Mouse (Mus musculus) bone marrow macrophage, adult 2 months (primary cell): ENCODE data around the gene Lgalsl. TPM values are rescaled to one million over a fixed set of nuclear protein-coding genes. Genes with fewer than 3 reads are reported as not detected.

Source experiments
- H3K27ac ChIP-seq: 2 replicates; pipeline ENCODE4 v1.5.1; 2012; ENCODE audit warnings: low read depth, low read length; ENCODE audit not compliant: insufficient read depth
- H3K4me1 ChIP-seq: 2 replicates; pipeline ENCODE4 v1.6.1; 2012; ENCODE audit warnings: low read length; ENCODE audit not compliant: control insufficient read depth, insufficient read depth
- H3K4me3 ChIP-seq: 2 replicates; pipeline ENCODE4 v1.5.1; 2012; ENCODE audit warnings: mild to moderate bottlenecking, low read length, moderate library complexity; ENCODE audit not compliant: insufficient read depth
- CTCF ChIP-seq: IDR thresholded peaks from 2 replicates; pipeline ENCODE4 v1.5.1; 2012; ENCODE audit warnings: low read depth, mild to moderate bottlenecking, low read length, moderate library complexity
- POLR2A ChIP-seq: IDR thresholded peaks from 2 replicates; pipeline ENCODE4 v1.6.1; 2012; ENCODE audit warnings: mild to moderate bottlenecking, low read depth, low read length, borderline replicate concordance
- polyA plus RNA-seq: library from polyadenylated mRNA; stranded (reverse); fragments of >200 nt; gene quantifications from 2 replicates; pipeline ENCODE4 v1.2.4, GENCODE M21; 2012; ENCODE audit not compliant: missing spikeins, insufficient read depth, insufficient read length

Gene Lgalsl
- polyA plus RNA-seq, 1 experiment = 0.38 TPM

DNA sequence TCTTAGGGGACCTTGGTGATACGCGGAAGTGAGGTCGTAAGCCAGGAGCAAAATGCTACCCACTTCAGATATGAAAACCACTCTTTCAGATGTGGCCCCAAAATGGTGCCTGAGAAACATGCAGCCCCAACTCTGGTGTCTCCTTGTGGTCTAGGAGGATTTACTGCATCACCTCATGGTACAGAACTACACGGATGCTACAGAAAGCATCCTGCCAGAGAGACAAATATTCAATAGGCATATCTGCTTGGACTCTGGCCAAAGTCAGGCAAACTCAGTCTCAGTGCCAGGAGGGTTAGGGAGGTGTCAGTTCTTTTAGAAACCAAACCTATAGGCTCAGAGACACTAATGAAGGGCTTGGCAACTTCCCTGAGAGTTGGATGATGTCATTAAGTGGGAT is 26.4 kb downstream of the Lgalsl start:
- H3K4me1 ChIP-seq = peaks cover 13% of the 10 kb centered on the region
- H3K4me3 ChIP-seq = no peak overlapping the region
- H3K27ac ChIP-seq = no peak overlapping the region
- TF ChIP-seq CTCF (no peak), POLR2A (no peak)

DNA sequence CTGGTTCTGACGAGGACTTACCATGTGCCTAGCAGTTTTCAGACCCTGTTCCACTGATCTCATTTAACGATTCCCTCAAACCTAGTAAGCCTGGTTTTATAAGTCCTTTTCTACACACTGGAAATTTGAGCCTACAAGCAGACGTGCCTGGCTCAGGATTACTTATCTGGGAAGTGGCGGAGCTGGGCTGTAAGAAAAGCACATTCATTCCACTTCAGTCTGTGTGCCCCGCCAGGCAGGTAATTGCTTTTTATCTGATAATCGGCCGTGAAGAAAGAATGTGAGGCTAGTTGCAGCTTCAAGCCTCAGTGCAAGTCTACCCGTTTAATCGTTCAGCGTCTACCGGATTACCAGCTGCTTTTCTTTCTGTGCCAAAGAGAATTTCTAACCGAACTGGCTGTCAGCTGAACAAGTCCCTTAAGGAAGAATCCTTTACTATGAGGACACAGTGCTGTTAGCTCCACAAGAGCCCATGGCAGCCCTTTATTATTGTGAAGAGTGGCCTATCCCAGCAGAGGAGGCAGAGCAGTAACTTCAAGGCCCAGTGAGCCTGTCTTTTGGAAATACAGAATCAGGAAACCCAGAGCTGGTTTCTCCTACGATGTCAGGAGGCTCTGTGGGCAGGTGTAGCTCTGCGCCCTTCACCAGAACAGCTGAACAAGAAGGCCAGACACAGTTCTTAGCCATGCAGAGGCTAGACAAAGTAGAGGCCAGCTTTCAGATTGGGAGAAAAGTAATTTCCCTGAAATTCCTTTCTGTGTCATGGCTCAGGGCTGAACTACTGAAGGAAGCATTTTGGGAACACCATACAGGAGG is 30.4 kb downstream of the Lgalsl start:
- no peak overlapping the region for H3K4me3 ChIP-seq
- no peak overlapping the region for H3K27ac ChIP-seq
- TF ChIP-seq POLR2A (no peak), CTCF (no peak)
- H3K4me1 ChIP-seq = peaks cover 6% of the 10 kb centered on the region

DNA sequence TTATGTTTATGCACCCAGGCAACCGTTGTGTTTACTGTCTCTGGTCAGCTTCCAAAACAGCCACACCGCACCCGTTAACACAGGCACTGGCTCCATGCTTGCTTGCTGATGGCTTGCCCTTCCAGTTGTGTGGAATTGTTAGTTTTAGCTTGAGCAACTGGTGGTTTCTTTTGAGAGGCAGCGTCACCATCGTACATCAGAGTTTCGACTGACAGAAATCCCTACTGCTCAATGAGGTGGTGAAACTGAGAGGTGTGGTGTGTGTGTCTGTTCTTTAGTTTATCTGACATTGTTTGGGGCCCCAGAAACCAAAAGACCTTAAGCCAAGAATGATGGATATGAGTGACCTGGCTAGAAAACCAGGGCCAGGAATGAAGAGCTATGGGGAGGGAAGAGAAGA is 33.0 kb downstream of the Lgalsl start:
- Histone ChIP-seq H3K27ac (no peak overlapping the region), H3K4me1 (no peaks in the 10 kb centered on the region), H3K4me3 (no peak overlapping the region)
- TF ChIP-seq POLR2A (no peak), CTCF (no peak)

DNA sequence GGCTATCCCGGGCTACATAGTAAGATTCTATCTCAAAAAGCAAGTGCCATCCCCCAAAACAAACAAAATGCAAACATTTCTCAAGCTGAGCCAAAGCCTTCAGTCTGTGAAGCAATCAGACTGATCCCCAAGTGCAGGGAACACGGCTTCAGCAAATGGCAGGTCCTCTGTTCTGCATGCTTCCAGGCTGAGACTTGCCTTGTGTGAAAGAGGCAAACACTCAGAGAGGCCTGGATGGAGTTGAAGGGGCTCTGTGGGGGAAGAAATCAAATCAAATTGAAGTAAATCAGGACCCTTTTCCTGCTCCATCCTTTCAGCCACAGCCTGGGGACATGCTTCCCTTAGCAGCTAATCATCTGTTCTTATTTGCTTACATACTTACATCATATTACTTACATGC is 35.4 kb downstream of the Lgalsl start:
- TF ChIP-seq POLR2A = no peak
- no peak for TF ChIP-seq CTCF
- Histone ChIP-seq H3K27ac (no peak overlapping the region), H3K4me3 (no peak overlapping the region), H3K4me1 (no peaks in the 10 kb centered on the region)

DNA sequence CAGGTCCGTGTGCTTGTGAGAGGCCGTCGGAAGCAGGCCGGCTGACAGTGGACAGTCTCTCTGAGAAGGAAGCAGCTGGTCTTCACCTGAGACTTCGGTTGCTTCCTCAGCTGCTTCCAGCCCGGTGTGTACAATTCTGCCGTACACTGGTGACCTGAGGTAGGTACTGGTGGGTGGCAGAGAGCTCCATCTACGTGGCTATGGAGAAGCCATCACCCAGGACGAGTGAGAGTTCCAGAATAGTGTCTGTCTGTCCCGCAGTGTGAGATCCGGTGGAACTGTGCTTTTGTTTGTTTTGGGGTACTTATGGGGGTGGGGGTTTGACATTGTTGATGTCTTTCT is 36.0 kb downstream of the Lgalsl start:
- TF ChIP-seq CTCF (no peak), POLR2A (no peak)
- Histone ChIP-seq H3K4me1 (no peaks in the 10 kb centered on the region), H3K27ac (no peak overlapping the region), H3K4me3 (no peak overlapping the region)

DNA sequence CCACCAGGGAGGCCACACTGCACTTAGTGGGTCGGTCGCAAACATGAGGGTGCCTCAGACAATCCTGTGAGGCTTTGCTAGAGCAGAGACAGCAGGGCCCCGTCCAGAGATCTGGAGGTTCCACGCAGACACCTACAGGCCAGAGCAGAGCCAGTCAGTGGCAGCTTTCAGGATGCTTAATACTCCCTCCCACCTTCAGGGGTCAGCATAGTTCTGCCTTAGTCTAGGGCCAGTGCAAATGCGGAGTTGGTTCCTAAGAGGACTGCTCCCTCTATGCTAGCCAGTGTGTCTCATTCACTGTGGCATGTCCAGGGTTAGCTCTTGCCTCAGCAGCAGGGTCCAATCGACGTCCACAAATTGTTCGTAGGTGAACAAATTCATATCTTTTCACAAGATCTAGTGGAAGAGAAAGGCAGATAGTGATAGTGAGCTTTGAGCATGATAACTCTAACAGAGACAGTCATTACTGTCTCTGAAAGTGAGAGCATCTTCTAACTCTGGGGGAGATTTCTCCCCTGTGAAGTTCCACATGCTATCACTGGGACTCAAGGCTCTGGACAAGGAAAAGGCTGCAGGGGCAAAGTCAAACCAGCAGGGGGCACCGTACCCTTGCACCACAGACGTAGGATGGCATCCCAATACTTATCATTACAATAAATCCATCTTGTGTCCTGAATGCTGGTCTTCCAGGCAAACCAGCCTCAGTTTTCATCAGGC is 36.5 kb downstream of the Lgalsl start:
- Histone ChIP-seq H3K4me1 (no peaks in the 10 kb centered on the region), H3K4me3 (no peak overlapping the region), H3K27ac (no peak overlapping the region)
- peak; percentile 70 for TF ChIP-seq CTCF
- TF ChIP-seq POLR2A = no peak

DNA sequence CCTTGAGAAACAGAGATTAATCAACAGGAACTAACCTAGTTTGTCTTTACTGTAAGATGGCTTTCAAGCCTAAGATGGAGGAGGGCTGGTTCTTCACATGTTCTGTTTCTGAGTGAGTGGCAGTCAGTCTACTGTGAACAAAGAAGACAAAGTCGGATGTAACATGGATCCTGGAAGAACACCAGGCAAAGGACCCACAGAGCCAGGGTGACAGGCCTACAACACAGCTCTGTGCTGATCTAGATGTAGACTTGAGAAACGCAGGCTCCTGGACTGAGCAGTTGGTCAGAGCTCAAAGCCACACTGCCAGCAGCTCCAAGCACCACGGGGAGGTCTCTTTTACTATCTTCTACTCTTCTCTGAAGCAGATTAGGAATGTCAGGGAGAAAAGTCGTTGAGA is 37.2 kb downstream of the Lgalsl start:
- no peak for TF ChIP-seq POLR2A
- no peak for TF ChIP-seq CTCF
- Histone ChIP-seq H3K4me1 (no peaks in the 10 kb centered on the region), H3K4me3 (no peak overlapping the region), H3K27ac (no peak overlapping the region)

DNA sequence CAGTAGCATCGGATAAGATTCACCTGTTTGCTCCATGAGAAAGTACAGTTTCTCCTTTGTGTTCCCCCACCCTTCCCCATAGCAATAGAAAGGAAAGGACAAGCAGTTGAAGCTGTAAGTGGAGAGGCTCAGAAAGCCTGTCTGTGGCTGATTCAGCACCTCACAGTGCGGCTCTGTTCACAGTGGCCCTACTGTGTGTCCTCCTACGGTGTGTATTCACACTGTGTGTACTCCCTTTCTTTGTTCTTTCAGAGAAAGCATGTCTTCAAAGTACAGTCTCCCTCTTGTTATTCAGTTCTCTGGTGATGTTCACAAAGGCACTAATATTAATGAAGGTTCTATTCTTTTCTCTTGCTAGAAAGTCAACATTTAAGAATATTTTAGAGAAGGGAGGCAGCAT is 38.2 kb downstream of the Lgalsl start:
- Histone ChIP-seq H3K4me1 (no peaks in the 10 kb centered on the region), H3K4me3 (no peak overlapping the region), H3K27ac (no peak overlapping the region)
- TF ChIP-seq CTCF (no peak), POLR2A (no peak)

DNA sequence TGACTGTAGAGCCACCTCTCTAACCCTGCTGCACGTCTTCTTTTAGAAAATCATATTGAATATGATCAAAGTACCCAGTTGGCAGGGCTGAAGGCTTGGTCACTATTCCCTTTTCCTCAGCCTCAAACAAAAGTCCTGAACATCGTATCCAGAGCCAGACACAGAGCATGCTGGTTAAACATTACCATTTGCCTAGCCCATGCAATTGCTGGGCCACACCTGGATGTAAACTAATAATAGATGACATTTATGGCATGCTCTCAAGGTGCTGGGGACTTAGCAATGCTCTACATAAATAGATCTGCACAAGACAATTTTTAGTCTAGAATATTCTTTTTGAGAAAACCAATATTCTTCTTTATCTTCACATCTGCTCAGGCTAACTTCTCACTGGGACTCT is 39.5 kb downstream of the Lgalsl start:
- Histone ChIP-seq H3K4me3 (no peak overlapping the region), H3K4me1 (no peaks in the 10 kb centered on the region), H3K27ac (no peak overlapping the region)
- TF ChIP-seq POLR2A (no peak), CTCF (no peak)

DNA sequence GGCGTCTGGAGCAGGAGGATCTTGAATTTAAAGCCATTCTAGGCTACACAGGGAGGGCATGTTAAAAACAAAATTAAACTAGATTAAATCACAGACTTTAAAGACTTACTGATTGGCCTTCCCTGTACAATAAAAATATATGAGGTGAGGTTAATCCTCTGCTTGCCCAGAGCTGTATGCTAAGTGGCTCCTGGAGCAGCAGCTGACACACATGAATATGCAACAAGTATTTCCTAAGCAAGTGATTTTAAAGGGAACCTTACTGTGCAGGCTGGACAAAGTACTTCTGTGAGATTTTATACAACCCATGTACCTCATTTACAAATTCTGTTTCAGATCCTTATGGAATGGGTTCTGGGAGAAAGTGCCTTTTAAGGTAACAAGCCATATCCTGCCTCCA is 41.8 kb downstream of the Lgalsl start:
- no peak overlapping the region for H3K27ac ChIP-seq
- H3K4me3 ChIP-seq = no peak overlapping the region
- no peaks in the 10 kb centered on the region for H3K4me1 ChIP-seq
- no peak for TF ChIP-seq CTCF

DNA sequence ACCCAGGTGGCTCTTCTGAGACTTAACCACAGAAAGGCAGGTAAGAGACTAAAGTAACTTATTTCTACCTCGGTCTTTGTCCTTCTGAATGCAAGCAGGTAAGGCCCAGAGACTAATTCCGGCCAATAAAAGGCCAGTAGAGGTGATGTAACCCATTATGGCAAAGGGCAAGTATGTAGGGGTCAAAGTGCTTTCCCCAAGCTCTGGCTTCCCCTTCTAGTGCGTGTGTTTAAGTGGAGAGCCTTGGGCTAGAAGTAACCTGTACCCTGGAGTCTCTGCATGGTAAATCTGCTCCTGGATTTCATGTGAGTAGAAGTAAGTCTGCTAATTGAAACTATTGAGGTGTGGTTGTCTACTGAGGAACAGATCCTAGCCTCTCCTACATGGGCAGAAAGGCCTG is 42.8 kb downstream of the Lgalsl start:
- no peak for TF ChIP-seq CTCF
- no peak for TF ChIP-seq POLR2A
- Histone ChIP-seq H3K4me3 (no peak overlapping the region), H3K4me1 (no peaks in the 10 kb centered on the region), H3K27ac (no peak overlapping the region)
